Mouse (Mus musculus) adrenal gland (tissue): Measurements from ENCODE around the gene Camta2.

Source experiments
- intact Hi-C: fragments of 180-260 bp; cut with DNase I; formaldehyde crosslinking; loops from one replicate; pipeline ENCODE4 v1.15.1; 2025

Camta2 gene

DNA sequence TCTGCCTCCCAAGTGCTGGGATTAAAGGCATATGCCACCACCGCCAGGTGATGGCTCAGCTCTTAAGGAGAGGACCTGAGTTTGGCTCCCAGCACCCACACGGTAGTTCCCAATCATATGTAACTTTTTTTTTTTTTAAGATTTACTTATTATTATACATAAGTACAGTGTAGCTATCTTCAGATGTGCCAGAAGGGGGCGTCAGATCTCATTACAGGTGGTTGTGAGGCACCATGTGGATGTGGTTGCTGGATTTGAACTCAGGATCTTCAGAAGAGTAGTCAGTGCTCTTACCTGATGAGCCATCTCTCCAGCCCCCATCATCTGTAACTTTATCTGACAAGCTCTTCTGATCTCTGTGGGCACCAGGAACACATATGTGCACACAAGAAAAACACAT lies 9.5 kb upstream of the Camta2 start:
- intact Hi-C loops = no loop called here

DNA sequence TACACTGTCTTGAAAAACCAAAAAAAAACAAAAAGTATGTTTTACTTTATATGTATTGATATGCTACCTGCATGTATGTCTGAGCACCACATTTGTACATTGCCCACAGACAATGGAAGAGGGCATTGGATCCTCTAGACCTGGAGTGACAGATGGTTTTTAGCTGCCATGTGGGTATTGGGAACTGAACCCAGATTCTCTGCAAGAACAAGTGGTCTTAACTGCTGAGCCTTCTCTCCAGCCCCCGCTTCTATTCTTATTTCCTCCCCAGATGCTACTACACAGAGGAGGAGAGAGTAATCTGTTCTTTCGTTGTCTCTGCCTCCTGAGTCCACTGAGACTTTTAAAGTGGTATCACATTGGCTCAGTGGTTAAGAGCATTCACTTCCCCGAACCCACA lies 5.6 kb upstream of the Camta2 start:
- intact Hi-C loops = loop anchor here (5.0 kb wide), 1 partner anchor 39 kb away; no protein-coding TSS in a partner anchor

GRCm38 (mm10) chr11:70689578-70689977 lies 1.7 kb upstream of the Camta2 start:
- intact Hi-C loops = no loop called here

- intact Hi-C loops = no loop called here
Observed at GRCm38 (mm10) chr11:70688372-70688771, 467 bp upstream of the Camta2 start.

DNA sequence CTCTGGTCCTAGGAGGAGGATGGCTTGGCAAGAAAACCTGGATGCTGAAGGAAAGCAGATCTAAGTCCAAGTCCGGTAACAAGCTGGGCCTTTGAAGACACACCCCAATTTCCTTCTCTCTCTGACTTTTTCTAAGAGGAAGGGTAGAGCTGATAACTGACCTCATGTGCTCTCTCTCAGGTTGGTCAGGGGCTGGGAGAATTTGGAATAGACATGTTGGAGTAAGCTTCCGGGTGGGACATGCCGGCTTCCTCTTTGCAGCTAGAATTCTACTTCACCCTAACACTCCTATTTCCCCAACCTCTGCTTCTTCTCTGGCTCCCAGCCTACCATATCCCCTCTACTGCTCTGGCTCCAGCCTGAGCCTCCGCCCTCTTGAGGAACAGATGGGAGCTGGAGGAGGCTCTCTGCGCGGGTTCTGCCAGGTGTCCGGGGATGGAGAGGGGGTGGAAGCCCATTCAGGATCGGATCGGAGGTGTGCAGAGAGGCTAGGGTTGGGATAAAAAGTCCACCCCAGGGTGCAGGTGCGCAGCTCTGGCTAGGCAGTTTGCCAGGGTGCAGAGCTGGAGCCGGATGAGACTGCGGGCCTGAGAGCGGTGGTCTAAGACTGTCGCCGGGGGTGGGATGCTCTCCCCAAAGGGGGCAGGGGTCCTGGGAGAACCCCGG lies 871 bp downstream of the Camta2 start:
- intact Hi-C loops = no loop called here

- intact Hi-C loops = loop anchor here (5.0 kb wide), 1 partner anchor 74 kb away; no protein-coding TSS in a partner anchor
Observed at GRCm38 (mm10) chr11:70683640-70684039, 4.3 kb downstream of the Camta2 start.

DNA sequence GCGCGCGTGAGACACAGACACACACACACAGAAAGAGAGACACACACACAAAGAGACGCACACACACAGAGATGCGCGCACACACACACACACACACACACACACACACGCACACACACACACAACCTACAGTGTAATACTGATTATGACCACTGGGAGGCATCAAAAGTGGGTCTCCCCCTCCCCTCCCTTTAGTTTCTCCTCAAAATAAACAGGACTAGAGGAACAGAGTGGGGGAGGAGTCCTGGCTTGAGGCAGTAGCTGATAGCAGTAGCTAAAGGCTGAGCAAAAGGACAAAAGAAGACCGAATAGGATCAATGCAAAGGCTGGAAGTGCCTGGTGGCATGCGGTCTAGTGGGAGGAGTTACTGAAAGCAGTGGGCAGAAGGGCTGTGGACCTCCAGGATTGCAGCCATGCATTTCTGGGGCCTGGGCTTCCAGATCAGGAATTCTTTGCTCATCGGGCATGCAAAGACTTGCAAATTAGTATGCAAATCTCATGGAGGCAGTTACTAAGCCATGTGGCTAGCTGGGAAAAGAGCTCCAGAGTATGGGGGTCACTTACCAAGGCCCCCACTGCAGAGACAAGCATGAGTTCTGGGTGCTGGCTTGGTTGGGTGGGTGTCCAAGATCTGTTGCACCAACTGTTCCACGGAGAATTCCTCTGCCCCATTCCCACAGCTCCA lies 5.9 kb downstream of the Camta2 start:
- intact Hi-C loops = loop anchor here (5.0 kb wide), 1 partner anchor 75 kb away; no protein-coding TSS in a partner anchor

DNA sequence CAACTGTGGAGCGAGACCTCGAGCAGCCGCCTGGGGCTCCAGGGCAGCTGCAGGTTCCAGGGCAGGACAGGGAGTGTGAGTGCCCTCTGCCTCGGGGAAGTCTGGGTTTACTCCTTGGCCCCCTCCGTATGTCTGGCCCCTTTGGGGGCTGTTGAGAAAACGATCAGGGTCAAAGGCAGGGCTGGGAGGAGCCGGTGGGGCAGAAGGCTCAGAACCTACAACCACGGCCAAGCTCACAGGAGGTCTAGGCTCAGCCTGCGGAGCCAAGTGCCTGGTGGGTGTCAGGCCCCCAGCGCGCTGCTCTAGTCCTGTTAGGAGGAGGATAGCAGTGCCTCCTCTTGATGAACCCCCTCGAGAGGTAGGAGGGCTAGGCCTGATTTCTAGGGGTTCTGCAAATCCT lies 6.7 kb downstream of the Camta2 start:
- intact Hi-C loops = loop anchor here (5.0 kb wide), 1 partner anchor 76 kb away; no protein-coding TSS in a partner anchor

DNA sequence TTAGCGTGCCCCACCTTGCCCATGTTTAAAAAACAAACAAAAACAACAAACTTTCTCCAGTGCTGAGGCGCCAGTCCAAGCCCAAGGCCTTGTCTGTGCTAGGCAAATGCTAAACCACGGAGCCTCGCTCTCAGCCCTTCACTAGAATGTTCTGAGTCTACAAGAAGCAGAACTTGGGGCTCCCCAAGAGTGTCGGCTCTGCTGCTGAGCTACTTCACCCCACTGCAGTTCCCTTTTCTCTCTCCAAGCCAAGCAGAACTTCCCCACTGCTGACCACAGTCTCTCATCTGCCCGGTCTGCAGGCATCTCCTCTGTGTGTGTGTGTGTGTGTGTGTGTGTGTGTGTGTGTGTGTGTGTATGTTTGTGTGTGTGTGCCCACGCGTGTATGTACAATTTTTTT lies 8.0 kb downstream of the Camta2 start:
- intact Hi-C loops = loop anchor here (5.0 kb wide), 1 partner anchor 77 kb away; no protein-coding TSS in a partner anchor

DNA sequence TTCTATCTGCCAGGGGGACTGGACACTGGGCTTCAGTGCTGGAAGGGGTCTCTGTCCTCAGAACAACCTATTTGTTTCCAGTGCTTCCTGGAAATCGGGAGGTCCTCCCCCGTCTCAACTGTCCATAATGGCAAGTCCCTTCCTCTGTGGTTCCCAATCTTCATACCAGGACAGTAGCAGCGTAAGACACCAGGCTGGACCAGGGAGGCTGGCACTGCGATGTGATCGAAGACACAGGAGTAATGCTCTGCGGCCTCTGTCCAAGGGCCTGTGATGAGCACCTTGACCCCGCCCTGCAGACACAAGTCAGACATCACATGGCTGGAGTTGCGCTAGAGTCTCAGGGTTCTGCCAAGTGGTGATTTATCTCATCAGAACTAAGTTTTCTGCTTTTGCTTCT lies 8.5 kb downstream of the Camta2 start:
- intact Hi-C loops = no loop called here

DNA sequence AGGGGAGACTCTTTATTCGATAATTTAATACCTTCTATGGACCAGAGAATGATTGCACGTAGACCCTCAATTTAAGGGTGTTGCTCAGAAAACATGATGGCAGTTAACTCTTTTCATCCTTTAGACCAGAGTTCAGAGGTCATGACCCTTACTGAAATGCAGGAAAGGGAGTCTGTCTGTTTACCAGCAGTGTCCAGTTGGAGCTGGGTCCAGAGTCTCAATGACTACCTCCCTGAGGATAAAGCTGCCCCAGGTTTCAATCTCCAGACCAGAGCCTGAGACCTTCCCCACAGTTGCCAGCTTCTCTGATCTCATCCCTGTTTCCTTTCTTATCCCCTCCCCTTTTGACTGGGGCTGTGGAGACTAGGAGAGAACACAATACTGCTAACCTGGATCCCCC lies 9.3 kb downstream of the Camta2 start:
- intact Hi-C loops = no loop called here

DNA sequence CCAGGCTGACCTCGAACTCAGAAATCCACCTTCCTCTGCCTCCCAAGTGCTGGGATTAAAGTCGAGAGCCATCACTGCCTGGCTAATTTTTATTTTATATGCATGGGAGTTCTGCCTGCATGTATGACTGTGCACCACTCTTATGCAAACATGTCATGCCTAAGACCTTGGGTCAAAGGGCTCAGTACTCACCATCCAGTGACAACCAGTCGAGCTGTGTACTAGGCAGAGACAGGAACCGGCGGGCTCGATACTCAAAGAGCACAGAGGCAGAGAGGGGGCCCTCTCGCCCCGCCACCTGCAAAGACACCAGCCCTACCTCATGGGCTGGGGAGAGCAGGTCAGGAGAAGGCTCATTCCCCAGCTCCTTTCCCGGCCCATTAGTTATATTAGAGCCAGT lies 9.8 kb downstream of the Camta2 start:
- intact Hi-C loops = no loop called here

DNA sequence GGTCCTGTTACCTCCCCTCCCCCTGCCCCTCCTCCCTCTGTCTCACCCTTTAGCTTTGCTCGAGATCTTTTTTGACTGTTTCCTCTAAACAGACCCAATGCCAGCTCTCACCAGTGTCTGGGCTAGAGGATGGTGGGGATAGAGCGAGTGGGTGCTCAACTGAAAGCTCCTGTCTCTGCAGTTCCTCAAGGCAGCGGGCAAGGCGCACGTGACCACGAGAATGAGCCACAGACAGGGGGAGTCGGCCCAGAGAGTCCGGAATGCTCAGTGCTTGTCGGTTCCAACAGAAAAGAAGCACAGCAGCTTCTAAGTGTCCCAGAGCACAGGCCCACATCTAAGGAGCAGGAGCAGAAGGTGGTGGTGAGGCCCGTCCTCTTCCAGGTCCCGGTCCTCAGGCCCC lies 13.4 kb downstream of the Camta2 start:
- intact Hi-C loops = no loop called here

DNA sequence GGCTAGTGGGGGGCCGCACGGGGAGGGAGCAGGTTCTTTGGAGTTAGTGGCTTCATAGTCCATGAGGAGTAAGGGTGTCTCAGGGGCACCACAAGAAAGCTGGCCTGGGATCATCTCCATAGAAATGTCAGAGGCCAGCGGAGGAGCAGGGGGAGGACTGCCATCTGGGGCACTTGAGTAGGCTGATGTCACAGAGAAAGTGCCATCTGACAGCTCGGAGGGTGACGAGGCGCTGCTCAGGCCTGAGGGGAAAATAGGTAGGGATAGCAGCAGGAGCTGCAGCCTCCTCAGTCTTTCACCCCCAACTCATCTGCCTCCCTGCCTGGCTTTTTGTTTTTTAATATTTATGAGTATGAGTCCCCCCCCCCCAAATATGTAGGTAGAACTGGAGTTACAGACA lies 13.9 kb downstream of the Camta2 start:
- intact Hi-C loops = no loop called here

- intact Hi-C loops = no loop called here
Observed at GRCm38 (mm10) chr11:70671333-70672047, 16.4 kb downstream of the Camta2 start.

- intact Hi-C loops = no loop called here
Observed at GRCm38 (mm10) chr11:70670483-70670882, 17.4 kb downstream of the Camta2 start.

DNA sequence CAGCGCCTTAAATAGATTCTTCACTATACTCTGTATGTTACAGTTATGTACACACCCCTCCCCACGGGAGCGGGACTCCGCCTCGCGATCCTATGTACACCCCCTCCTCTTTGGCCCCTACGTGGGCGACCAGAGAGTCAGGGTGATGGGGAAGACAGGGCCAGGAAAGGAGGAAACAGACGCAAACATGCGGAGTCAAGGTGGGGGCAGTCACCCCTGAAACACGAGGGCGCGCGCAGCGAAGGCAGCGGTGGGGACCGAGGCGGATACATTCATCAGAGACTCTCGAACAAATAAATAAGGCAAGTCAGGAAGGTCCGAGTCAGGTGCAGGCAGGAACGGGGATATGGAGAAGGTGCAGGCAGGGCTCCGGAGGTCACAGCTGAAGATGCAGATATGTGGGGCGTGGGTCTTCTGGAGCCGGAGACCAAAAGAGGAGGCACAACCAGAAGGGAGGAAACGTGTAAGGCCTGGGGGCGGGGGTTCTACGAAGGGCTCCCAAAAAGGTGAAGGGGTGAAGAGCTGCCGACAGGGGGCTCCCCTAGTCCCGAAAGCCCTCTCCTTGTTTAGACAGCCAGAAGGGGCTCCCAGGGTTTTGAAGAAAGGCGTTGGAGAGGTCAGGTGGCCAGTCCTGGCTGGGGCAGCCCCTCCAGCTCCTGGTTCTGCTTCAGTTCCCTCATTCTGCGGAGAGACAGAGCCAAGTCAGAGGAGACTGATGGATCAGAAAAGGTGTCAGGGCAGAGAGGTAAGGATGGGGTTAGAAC lies 18.1 kb downstream of the Camta2 start:
- intact Hi-C loops = loop anchor here (1.0 kb wide), 1 partner anchor 15 kb away; the partner anchor contains the start of gene Pfn1

DNA sequence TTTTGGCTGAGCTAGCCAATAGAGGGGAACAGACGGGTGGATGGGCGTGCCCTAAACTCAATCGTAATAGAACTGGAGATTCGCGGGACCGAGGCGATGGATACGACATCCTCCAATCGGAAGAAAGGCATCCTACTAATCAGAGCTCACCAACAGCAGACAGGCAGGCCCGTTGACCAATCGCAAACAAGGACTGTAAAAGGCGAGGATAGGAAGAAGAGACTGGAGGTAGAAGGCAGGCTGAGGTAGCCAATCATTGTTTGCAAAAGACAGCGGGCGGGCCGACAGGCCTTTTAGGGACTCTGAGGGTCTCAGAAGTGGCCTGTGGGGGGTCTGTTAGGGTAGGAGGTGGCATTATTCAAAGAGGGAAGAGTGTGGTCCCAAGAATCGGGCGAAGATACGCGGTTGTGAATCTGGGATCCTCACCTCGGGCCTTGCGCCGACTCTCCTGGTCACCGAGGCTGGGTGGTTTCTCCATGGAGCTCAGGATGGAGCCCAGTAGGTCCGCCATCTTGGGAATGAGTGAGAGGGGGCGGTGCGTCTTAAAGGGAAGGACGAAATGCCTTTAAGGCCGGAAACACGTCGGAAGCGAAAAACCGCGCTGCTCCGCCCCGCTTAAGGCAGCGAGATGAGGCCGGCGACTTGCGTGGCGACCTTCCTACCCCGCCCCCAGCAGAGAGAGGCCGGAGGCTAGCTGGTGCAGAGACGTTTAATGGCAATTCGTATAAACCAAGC lies 19.0 kb downstream of the Camta2 start, which contains the start of gene Spag7:
Spag7 (minus strand) TSS at position 646 of the 735 bp plus-strand sequence.
- intact Hi-C loops = loop anchor here (1.0 kb wide), 1 partner anchor 15 kb away; the partner anchor contains the start of gene Pfn1

GRCm38 (mm10) chr11:70668335-70668770 lies 19.6 kb downstream of the Camta2 start:
- intact Hi-C loops = no loop called here
